Mouse (Mus musculus) regulatory T cell (primary cell): ENCODE data around the gene Ankrd13a.

ENCODE experiments used
- in situ Hi-C: fragments of 300-600 bp; cut with MboI, MseI; formaldehyde crosslinking; loops from one replicate; pipeline ENCODE4 v1.15.1; 2025; ENCODE audit warnings: high pct_unique_total_duplicates

Ankrd13a gene

DNA sequence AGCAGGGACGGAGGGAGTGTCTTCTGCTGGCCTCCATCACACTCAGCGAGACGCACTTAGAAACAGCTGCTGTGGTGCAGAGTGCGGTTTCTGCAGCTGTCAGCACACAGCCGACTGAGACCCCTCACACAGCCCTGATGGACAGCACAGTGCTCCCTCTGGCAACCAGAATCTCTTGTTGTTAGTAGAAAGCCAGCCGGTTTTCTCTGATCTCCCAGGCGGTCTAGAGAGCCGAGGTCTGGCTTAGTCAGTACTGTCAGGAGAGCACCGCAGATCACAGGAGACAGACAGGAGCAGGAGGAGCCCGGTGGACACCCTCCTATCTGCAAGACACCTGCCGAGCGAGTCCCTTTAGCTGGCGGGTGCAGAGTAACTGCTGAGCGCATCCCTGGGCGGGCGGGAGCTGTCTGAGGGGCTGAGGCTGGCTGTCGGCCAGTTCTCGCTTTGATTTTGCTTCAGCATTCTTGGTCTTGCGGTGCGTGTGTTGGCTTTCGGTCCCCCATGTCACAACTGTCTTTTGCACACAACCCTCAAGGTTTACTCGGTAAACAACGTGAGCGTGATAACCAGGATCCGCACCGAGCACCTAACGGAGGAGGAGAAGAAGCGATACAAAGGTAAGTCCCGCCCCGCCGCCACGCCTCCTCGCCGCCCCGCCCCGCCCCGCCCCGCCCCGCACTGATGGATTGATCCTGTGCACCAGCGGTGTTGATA is 22.0 kb downstream of the Ankrd13a start:
- in situ Hi-C loops, result no loop called here

DNA sequence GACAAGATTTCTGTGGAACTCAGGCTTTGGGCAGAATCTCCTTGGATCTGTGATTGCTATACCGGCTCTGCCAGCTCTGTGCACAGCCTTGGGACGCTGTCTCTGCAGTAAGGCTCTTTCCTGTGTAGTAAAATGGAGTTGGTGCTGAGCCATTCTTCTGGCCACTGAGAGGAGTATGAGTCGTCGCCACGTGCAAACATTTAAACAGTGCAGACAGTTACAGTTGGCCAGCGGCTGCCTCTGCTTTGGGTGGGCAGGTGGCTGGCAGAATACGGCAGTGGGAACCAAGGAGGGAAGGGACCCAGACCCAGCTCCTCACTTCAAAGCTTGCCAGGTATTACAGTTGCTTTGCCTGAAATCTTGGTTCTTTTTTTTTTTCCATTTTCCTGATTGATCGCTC is 22.8 kb downstream of the Ankrd13a start:
- in situ Hi-C loops, result no loop called here

DNA sequence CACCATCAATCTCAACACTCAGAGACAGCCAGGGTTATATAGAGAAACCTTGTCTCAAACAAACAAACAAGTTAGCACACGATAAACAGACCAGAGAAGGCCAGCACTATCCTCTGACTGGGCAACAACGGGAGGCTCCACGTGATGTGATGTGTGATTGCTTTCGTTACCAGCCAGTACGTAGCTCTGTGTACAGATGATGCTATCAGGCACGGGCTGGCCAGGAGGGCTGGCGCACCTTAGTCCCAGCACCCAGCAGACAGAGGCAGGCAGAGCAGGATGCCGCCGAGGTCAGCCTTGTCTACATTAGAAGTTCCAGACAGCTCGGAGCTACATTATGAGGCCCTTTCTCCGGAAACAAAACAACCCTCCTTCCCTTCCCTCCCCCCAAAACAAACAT is 25.4 kb downstream of the Ankrd13a start:
- in situ Hi-C loops, result no loop called here

DNA sequence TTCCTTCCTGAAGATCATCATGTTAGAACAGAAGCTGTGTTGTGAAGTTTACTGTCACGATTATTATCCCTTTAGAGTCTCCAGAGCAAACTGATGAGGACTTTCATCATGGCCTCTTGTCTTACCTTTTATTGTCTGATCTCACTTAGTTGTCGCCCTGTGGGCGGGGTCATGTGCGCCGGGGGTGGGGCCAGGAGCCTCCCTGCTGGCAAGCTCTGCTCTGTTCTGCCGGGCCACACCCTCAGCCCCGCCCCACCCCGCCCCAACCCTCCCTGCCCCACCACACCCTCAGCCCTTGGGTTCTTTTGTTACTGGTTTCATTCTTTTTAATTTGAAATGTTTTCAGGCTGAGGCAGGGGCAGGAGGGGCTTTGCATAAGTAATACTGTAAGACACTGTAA is 26.6 kb downstream of the Ankrd13a start:
- in situ Hi-C loops, result no loop called here

DNA sequence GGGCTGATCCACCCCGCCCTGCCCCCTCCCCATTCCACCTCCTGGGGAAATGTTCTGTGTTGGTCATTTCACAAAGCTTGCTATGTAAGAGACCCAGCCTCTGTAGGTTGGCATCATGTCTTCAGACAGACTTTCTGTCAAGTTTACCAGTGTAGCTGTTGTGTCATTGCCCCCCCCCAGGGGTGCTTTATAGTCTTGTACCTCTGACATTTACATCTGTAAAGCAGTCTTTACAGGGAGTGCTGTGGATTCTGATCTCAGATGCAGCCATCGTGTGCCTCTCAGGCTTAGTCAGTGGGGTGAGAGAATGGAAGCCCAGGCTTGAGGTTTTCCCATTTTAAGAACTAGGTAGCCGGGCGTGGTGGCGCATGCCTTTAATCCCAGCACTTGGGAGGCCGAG is 27.4 kb downstream of the Ankrd13a start:
- in situ Hi-C loops, result no loop called here

DNA sequence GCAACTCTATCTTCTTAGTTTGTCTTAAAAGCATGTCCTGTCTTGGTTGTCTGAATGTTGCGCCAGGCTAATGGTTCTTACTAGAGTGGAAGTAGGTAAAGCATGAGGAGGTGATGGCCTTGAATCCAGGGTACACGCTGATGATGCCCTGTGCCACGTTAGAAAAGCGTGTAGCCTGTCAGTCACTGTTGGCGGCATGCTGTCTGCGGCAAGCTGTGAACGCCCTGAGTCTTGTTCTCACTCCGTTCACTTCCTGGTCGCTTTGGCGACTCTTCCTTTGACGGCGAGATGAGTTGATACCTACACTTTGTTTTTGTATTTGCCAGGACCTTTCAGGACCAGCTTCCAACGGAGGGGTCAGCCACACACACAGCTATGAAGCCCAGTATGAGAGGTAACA is 28.8 kb downstream of the Ankrd13a start:
- in situ Hi-C loops, result no loop called here

DNA sequence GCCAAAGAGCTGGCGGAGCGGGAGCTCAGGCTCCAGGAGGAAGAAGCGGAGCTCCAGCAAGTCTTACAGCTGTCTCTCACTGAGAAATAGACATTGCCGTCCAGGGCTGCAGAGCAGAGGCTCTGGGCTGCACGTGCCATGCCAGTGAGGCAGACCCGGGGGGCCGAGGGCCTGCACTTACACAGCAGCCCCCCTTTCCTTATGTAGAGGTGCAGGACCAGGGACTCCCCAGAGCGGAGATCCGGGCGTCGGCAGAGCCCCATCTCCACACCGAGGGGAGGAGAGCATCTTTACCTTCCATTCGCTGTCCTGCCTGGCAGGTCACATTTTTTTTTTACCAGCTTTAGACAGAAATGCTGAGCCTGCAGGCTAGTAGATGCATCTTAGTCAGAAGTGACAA is 29.9 kb downstream of the Ankrd13a start:
- in situ Hi-C loops, result no loop called here

DNA sequence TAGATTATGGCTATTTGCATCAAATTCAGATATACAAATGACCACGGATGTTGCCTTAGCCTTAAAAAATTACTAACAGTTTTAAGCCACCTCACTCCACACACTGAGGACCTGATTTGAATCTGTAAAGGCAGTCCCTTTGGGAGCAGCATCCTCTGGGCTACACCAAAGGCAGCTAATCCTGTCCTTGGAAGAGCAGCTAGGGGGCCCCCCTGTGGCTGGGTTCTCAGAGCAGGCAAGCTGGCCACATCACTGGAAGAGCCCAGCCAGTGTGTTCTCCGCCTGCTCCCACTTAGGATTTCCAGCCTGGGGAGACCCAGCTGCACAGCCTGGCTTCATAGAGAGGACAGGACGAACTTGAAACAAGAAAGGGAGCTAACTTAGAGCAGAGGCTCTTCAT is 30.5 kb downstream of the Ankrd13a start:
- in situ Hi-C loops, result no loop called here

DNA sequence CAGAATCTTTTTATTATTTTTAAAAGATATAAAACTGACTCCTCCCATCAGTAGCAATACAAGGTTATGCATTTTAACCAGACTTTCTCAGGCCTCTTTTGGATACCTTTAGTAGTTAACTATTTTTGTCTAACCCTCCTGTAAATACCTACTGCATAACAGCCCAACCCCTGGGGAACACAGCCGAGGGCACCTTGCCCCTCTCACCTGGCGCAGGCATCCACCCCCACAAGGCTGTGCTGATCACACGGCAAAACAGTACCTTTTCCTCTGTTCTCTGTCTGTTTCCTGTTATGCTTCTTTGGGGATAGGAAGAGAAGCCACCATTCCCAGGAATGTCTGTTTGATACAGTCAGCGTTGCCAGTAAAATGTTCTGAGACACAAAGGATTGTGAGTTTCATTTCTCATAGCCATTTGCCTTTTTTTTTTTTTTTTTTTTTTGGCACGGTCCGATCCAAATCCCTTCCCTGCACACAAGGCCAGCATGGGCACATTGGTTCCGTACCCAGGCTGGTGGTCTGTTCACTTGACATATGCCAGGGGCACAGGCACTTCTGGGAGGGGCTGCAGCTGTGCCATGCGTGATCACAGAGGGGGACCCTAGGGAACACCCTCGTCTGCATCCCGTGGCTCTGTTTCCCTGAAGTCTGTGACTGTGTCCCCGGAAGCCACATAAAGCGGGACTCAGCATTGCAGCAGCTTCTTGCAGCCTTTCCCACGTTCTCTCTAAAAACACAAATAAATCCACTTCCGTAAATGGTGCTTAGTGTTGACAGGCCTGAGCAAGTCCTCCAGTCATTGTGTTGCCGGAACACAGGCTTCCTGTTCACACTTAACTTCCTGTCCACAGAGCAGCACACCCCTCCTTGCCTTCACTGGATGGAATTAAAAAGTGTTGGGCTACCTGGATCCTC is 31.2 kb downstream of the Ankrd13a start:
- in situ Hi-C loops, result no loop called here

DNA sequence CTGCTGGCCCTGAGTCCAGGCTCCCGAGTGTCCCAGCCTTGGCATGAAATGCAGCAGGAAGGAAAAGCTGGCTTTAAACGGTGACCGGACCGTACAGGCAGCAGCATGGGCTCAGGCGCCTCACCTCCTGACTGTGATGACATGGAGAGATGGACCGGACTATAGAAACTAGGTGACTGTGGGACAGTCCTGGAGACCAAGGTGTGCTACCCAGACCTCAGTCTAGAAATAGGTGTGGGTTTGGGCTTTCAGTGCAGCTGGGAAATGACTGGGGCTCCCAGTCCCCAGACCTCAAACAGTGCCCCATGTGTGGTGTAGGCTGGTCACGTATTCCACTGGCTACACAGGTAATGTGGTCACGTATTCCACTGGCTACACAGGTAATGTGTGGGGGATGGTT is 32.2 kb downstream of the Ankrd13a start:
- in situ Hi-C loops, result no loop called here

DNA sequence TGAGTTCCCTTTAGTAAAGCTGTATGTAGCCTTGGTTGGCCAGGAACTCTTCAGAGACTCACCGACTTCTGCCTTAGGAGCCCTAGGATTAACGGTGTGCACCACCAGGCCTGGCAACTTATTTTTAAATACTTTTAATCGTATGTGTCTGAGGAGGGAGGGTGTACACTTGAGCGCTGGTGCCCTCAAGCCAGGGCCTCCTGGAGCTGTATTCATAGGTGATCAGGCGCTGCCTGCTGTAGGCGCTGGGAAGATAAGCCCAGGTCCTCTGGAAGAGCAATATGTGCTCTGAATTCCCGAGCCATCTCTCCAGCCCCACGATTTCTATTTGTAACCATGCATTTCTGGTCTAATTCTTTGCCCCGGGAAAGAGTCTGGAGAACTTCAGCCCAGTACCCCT is 32.6 kb downstream of the Ankrd13a start:
- in situ Hi-C loops, result no loop called here

DNA sequence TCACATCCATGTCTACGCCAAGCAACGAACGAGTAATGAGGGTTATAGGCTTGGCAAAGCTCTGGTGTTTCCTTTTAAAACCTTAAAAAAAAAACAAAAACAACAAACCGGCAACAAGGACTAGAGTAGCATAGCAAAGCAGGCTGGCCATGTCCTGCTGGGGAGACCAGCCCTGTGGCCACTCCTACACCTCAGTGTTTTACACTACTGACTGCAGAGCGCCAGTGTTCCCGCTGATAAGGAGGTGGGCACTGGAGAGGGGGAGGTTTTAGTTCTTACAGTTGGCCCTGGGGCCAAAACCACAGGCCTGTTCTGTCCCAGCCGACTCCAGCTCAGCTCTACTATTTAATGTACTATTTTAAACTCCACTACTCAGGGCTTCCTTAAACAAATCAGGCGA is 33.0 kb downstream of the Ankrd13a start:
- in situ Hi-C loops, result no loop called here

DNA sequence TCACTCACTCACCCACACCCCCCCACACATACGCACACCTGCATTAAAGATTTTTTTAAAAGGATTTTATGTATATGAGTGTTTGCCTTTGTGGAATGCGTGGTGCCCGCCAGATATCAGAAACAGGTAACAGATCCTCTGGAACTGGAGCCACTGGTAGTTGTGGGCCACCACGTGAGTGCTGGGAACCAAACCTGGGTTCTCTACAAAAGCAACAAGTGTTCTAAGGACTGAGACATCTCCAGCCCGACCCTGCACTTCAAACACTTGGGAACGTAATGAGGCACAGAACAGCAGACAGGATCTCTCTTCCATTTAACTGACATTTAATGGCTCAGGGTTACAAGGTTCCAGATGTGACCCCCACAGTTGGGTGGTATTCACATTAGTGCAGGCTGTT is 33.4 kb downstream of the Ankrd13a start:
- in situ Hi-C loops, result no loop called here

DNA sequence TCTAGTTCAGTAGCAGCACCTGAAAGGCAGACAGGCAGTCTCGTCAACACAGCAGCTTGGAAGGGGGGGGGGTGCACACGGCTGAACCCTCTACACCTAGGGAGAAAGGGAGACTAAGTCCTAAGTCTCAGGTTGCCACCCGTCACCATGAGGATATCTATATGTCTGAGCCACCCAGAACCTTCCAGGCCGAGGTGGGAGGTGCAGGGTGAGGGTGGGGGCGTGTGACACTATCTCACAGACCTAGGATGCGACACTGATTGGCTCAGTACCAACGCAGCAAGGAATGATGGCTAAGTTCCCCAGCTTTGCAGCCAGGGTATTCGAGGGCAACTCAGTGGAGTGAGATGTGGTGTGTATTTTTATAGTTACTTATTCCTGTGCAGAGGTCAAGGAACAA is 33.9 kb downstream of the Ankrd13a start:
- in situ Hi-C loops, result no loop called here

DNA sequence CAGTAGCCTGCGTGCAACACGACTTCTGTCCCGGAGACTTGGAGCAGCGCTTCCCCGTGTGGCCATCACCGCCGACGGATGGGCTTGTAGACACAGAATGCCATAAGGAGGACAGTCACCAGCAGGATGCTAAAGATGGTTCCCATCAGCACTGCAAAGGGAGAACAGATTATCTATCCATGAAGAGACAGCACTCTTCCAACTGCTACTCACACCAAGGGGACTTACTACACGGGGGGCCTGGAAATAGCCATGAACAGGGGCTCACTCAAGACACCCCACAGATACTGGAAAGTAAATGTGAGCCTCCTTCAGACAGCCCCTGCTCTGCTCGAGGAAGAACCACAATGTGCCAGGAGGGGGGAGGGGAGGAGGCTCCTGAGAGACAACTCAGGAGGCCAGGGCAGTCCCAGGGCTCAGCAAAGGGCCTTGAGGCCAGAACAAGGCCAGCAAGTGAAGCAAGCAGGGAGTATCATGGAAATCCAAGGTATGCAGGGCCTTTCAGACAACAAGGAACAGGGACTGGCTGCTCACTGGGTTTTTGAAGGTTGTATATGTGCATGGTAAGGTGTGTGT is 34.8 kb downstream of the Ankrd13a start:
- in situ Hi-C loops, result no loop called here

DNA sequence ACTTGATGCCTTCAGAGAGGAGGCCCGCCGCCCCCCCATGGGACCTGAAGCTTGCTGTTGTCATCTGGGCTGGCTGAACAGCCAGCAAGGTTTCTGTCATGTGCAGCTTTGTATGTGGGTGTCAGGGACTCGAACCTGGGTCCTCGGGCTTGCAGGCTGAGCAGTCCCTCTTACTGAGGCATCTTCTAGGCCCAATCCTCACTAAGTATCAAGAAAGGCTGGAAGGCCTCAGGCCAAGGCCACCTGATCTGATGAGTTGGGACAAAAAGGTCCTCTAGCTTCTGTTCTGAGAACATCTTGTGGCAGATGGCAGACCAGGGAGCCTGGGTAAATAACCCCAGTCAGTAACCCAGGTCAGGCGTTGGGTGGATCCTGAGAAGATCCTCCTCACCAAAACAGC is 35.3 kb downstream of the Ankrd13a start:
- in situ Hi-C loops, result loop anchor here (5.0 kb wide), 1 partner anchor 933 kb away; no protein-coding TSS in a partner anchor

DNA sequence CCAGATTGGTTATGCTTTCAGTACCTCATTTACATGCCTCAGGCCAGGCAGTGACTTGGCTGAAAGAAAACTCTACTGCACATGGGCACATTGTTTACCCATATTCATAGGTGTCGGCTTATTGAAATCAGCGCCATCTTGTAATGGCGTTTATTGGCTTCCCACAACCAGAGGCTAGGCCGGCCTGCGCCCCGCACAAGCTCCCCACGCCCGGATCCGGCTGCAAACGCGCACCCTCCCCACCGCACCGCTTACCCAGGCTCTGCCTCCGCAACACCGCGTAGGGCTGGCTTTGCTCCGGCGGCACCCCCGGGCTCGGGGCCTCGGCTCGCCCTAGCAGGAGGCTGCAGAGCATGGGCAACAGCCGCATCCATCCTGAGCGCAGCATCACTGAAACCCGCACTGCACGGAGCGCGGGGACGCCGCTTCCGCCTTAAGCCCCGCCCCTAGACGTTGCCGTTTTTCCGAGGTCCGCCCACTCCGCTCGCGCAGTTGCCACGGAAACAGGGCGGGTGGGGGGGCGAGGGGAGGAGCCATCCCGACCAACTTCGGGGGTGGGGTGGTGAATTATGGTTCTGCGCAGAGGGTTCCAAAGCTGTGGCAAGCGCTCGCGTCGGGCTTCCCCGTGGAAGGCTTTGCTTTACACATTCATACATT is 39.2 kb downstream of the Ankrd13a start:
- in situ Hi-C loops, result loop anchor here (5.0 kb wide), 1 partner anchor 936 kb away; no protein-coding TSS in a partner anchor

DNA sequence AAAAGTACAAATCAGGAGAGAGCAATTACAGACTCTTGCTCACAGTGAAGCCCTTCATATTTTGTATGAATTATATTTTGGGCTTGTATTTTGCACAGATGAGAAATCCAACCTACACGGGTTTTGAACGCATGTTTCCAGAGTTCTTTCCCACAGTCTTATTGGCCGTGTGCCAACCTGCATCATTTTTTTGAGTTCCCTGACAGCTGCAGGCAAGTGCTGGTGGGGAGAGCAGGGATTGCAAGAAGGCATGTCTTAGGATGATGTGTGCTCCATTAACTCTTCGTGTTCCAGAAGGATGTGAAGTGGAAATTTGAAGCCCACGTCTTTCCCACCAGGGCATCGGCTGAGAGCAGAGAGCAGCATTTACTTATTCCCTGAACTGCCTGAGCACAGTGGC is 42.1 kb downstream of the Ankrd13a start:
- in situ Hi-C loops, result no loop called here

DNA sequence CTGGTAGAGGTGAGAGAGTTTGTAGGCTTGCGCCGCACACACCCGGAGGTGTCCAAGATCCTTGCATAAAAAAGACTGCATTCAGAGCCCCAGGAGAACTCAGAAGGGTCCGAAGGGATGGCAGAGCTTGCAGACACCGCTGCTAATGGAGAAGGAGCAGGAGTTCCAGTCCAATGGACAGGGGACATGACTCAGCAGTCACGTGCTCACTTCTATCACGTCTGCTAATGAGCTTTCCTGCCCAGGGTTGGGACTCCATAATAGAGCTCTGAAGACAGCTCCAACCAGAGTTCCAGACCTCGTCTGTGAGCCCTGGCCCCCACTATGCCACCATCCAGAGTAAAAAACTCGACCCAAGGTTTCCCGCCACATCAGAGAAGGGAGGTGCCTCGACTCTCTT is 43.6 kb downstream of the Ankrd13a start:
- in situ Hi-C loops, result no loop called here

DNA sequence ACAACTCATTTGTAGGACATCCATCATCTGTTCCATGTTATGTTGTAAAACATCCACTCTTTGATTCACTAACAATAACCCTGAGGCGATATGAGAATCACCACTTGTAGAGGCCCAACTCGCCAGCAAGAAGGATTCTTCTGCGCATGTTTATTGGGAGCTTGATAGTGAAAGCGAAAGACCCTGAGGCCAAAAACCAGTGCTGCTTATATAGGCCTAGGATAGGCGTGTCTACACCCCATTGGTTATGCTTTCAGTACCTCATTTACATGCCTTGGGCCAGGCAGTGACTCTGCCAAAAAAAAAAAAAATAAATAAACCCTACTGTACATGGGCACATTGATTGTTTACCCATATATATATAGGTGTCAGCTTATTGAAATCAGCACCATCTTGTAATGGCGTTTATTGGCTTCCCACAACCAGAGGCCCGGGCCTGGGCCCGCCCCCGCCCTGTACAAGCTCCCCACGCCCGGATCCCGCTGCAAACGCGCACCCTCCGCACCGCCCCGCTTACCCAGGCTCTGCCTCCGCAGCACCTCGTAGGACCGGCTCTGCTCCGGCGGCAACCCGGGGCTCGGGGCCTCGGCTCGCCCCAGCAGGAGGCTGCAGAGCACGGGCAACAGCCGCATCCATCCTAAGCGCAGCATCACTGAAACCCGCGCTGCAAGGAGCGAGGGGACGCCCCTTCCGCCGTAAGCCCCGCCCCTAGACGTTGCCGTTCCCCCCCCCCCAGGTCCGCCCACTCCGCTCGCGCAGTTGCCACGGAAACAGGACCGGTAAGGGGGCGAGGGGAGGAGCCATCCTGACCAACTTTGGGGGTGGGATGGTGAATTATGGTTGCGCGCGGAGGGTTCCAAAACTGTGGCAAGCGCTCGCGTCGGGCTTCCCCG is 48.6 kb downstream of the Ankrd13a start, which contains the start of gene 1500011B03Rik:
TSS of gene 1500011B03Rik (minus strand) at position 673 of the 893 bp plus-strand sequence.
- in situ Hi-C loops, result no loop called here

DNA sequence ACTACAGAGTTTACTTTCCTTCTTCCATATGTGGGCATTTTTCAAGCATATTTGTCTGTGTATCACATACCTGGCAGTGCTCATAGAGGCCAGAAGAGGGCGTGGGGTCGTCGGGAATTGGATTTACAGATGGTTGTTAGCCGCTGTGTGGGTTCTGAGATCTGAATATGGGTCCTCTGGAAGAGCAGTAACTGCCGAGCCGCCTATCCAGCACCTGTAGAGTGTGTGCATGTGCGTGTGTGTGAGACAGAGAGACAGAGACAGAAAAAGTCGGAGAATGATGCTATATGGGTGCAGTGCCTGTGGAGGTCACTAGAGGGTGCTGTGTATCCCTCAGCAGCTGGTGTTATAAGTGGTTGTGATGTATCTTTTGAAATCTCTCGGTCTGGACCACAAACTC is 49.7 kb downstream of the Ankrd13a start:
- in situ Hi-C loops, result no loop called here
